Mouse (Mus musculus) layer of hippocampus, adult 2 months (tissue): ENCODE results near the gene H1foo. TPM values are rescaled to one million over a fixed set of nuclear protein-coding genes. Genes with fewer than 3 reads are reported as not detected.

ENCODE experiments used
- DNase-seq, 2 experiments: peaks; one replicate each; pipeline ENCODE4 v3.0.0; 2022; ENCODE audit warnings: low spot score in 2 of 2
- H3K27ac ChIP-seq: fragments of 200-600 bp; 2 replicates; pipeline ENCODE4 v1.8.1; 2022
- H3K4me3 ChIP-seq: fragments of 200-600 bp; 2 replicates; pipeline ENCODE4 v1.8.1; 2022; ENCODE audit warnings: mild to moderate bottlenecking
- CTCF ChIP-seq: fragments of 200-600 bp; conservative IDR thresholded peaks from 2 replicates; pipeline ENCODE4 v1.8.1; 2022; ENCODE audit warnings: antibody characterized with exemption, mild to moderate bottlenecking, moderate library complexity
- total RNA-seq, 2 experiments: library from RNA; stranded (reverse); gene quantifications; 2 replicates each; pipeline ENCODE4 v1.2.3; 2021

Gene H1foo
- total RNA-seq, 2 experiments from 2014 or later: not detected

- no peak for DNase-seq
- 0 out of 2 replicates have a peak overlapping the region, but pooled peaks have one; percentile 5 for H3K27ac ChIP-seq
- no peak for TF ChIP-seq CTCF
- no peak overlapping the region for H3K4me3 ChIP-seq
Observed at GRCm38 (mm10) chr6:115987096-115987747, 42.5 kb downstream of the H1foo start.

- DNase-seq: no peak
- no peak for TF ChIP-seq CTCF
- H3K27ac ChIP-seq: 0 out of 2 replicates have a peak overlapping the region, but pooled peaks have one; percentile 8
- H3K4me3 ChIP-seq: no peak overlapping the region
Observed at GRCm38 (mm10) chr6:115989032-115989431, 44.3 kb downstream of the H1foo start.

- peak in 1 of 2 experiments; percentile 39 for DNase-seq
- peak overlapping the region; percentile 8; the same call in 1 of the 2 replicates for H3K27ac ChIP-seq
Observed at GRCm38 (mm10) chr6:115989607-115990006, 44.9 kb downstream of the H1foo start.

GRCm38 (mm10) chr6:115990056-115990455 lies 45.3 kb downstream of the H1foo start:
- peak overlapping the region; percentile 8; the same call in 1 of the 2 replicates for H3K27ac ChIP-seq
- DNase-seq: no peak
- TF ChIP-seq CTCF: no peak

More at GRCm38 (mm10) chr6:115989607-115990006, 44.9 kb downstream of the H1foo start:
- TF ChIP-seq CTCF: no peak
- no peak overlapping the region for H3K4me3 ChIP-seq

GRCm38 (mm10) chr6:115990479-115990878 lies 45.7 kb downstream of the H1foo start:
- Histone ChIP-seq H3K27ac (peak overlapping the region; percentile 10; the same call in 1 of the 2 replicates), H3K4me3 (no peak overlapping the region)
- no peak for DNase-seq
- TF ChIP-seq CTCF: no peak

More at GRCm38 (mm10) chr6:115990056-115990455, 45.3 kb downstream of the H1foo start:
- H3K4me3 ChIP-seq: no peak overlapping the region

GRCm38 (mm10) chr6:115991108-115991880 lies 46.6 kb downstream of the H1foo start:
- TF ChIP-seq CTCF: no peak
- Histone ChIP-seq H3K27ac (peak overlapping the region; percentile 55; the same call in 1 of the 2 replicates), H3K4me3 (peak overlapping the region; percentile 61)
- no peak for DNase-seq

- Histone ChIP-seq H3K4me3 (peak overlapping the region; percentile 61), H3K27ac (peak overlapping the region; percentile 55; the same call in 1 of the 2 replicates)
- no peak for TF ChIP-seq CTCF
- DNase-seq: no peak
Observed at GRCm38 (mm10) chr6:115991881-115992620, 47.3 kb downstream of the H1foo start.

GRCm38 (mm10) chr6:115992981-115993380 lies 48.2 kb downstream of the H1foo start:
- Histone ChIP-seq H3K27ac (peak overlapping the region; percentile 71; the same call in 1 of the 2 replicates), H3K4me3 (peak overlapping the region; percentile 61)
- no peak for TF ChIP-seq CTCF
- no peak for DNase-seq

- peak overlapping the region; percentile 61 for H3K4me3 ChIP-seq
- TF ChIP-seq CTCF: no peak
- peak overlapping the region; percentile 71 for H3K27ac ChIP-seq
- no peak for DNase-seq
Observed at GRCm38 (mm10) chr6:115993463-115994145, 48.9 kb downstream of the H1foo start.

- TF ChIP-seq CTCF: no peak
- Histone ChIP-seq H3K27ac (peak overlapping the region; percentile 71), H3K4me3 (peak overlapping the region; percentile 61)
- DNase-seq: no peak
Observed at GRCm38 (mm10) chr6:115994146-115994876, 49.6 kb downstream of the H1foo start.

- Histone ChIP-seq H3K4me3 (peak within 1 kb of the TSS; percentile 61), H3K27ac (peak within 1 kb of the TSS; percentile 71)
- TF ChIP-seq CTCF: no peak
- DNase-seq: peak; percentile 66 to 75
Observed at GRCm38 (mm10) chr6:115994877-115995520, 50.3 kb downstream of the H1foo start, which contains the start of gene Plxnd1. TSS of gene Plxnd1 (minus strand) at chr6:115995005.
